In the genomic region with DNA sequence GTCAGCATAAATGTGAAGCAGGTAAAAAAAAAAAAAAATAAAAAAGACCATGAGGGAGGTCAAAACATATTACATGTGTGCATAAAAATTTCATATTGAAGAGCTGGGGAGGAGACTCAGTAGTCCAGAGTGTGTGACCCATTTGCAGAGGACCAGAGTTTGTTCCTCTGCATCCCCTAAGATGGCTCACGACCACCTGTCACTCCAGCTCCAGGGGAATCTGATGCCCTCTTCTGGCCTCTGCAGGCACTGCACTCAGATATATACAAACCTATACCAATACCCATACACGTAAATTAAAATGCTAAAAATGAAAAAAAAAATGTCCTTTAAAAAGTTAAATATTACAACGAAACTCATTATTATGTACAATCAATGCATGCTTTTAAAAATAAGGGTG, we compare ENCODE assay signal across 14 mouse cellular contexts.
DNase-seq lines count a peak whose midpoint lies in the region; ATAC-seq and TF ChIP-seq lines count a peak whose summit lies in the region.
"Had no signal": no experiment of that assay in that cellular context is flagged by ENCODE, and none has a peak within 500 bp of the region (broad histone marks: within the 10 kb centered on the region; RNA-seq: fewer than 3 reads in every experiment).

No protein-coding gene starts in this region.

- no peaks in the 10 kb centered on the region for H3K36me3 ChIP-seq in lung, embryonic 14.5 days (ENCODE audit: insufficient read depth)
- H3K36me3 ChIP-seq: limb, embryonic 13.5 days; midbrain, embryonic 10.5 days had no signal

- H3K4me1 ChIP-seq in lung, embryonic 14.5 days (ENCODE audit: insufficient read depth) = no peaks in the 10 kb centered on the region
- H3K4me1 ChIP-seq: midbrain, embryonic 10.5 days had no signal

- peak; percentile 42 to 54 for DNase-seq in cerebellum, postnatal 14 days
- no peak for DNase-seq in cerebellum, adult 8-10 months
- peak; percentile 3 for DNase-seq in kidney, adult 18-20 months
- no peak for DNase-seq in kidney, adult 11 months
- DNase-seq in lung, embryonic 14.5 days = no peak
- no peak for DNase-seq in lung, postnatal 25 days (ENCODE audit: low spot score)
- peak; percentile 48 for DNase-seq in retina, embryonic 14.5 days (ENCODE audit: low spot score)
- no peak for DNase-seq in urinary bladder, postnatal 4 days (ENCODE audit: low spot score in 2 of 2)
- DNase-seq: heart, postnatal 4 days; layer of hippocampus, adult 9-11 months; lung, postnatal 10 days had no signal

- TF ChIP-seq CTCF in lung, embryonic 14.5 days (IDR thresholded peaks at IDR 0.05; ENCODE audit: low read depth) = peak; percentile 20; the same call in 1 of the 2 replicates

- no peaks in the 10 kb centered on the region for H3K9me3 ChIP-seq in lung, embryonic 14.5 days (ENCODE audit: low read depth, low read length)
- H3K9me3 ChIP-seq: limb, embryonic 13.5 days; midbrain, embryonic 10.5 days had no signal

- no peak overlapping the region for H3K9ac ChIP-seq in lung, embryonic 14.5 days
- H3K9ac ChIP-seq: limb, embryonic 13.5 days had no signal

- no peak overlapping the region for H3K4me3 ChIP-seq in lung, embryonic 14.5 days (ENCODE audit: low read depth, low read length)
- H3K4me3 ChIP-seq: limb, embryonic 13.5 days; midbrain, embryonic 10.5 days had no signal

- WGBS in lung, embryonic 14.5 days = 45% methylated on average over 3 of the region's 3 CpGs

- no peak for ATAC-seq in lung, embryonic 14.5 days (ENCODE audit: insufficient read depth)
- ATAC-seq: intestine, postnatal 0 days had no signal

- H3K27ac ChIP-seq in lung, embryonic 14.5 days (ENCODE audit: low read depth) = no peak overlapping the region
- H3K27ac ChIP-seq: limb, embryonic 13.5 days; midbrain, embryonic 10.5 days had no signal

- no peak overlapping the region for H3K4me2 ChIP-seq in lung, embryonic 14.5 days

- no peaks in the 10 kb centered on the region for H3K27me3 ChIP-seq in lung, embryonic 14.5 days (ENCODE audit: insufficient read depth, low read length)
- H3K27me3 ChIP-seq: limb, embryonic 13.5 days had no signal

Comparison
In these comparisons a context has a peak if more than half of its experiments do, and no peak if none do; other contexts are left out.
1. DNase-seq: peak in cerebellum, postnatal 14 days (2 of 2), kidney, adult 18-20 months (single experiment) and retina, embryonic 14.5 days (single experiment); none in cerebellum, adult 8-10 months (single experiment), kidney, adult 11 months (single experiment), lung, embryonic 14.5 days (single experiment), lung, postnatal 25 days (single experiment) and urinary bladder, postnatal 4 days (0 of 2).